Mouse (Mus musculus) midbrain, embryonic 12.5 days (tissue): Measurements from ENCODE around the gene Map1s. TPM values are rescaled to one million over a fixed set of nuclear protein-coding genes. Genes with fewer than 3 reads are reported as not detected.
"Not testable (repeated sequence)": the region's sequence is repeated elsewhere in the genome, so short reads cannot be mapped to it uniquely, and the experiment has no call there.

Experiments
- ATAC-seq: fragments of 200-750 bp; cut with Nextera tagmentation; 2 replicates; pipeline ENCODE4 v1.8.0; 2017; ENCODE audit warnings: low read depth, moderate TSS enrichment, moderate library complexity; ENCODE audit not compliant: low FRiP score
- H3K27ac ChIP-seq: fragments of 300-500 bp; sonication (generic); replicated peaks from 2 replicates; pipeline ENCODE4 v1.5.1; 2016; ENCODE audit warnings: mild to moderate bottlenecking
- H3K27me3 ChIP-seq: fragments of 300-500 bp; sonication (generic); 2 replicates; pipeline ENCODE4 v1.6.1; 2016; ENCODE audit warnings: mild to moderate bottlenecking
- H3K36me3 ChIP-seq: fragments of 300-500 bp; sonication (generic); 2 replicates; pipeline ENCODE4 v1.6.1; 2016
- H3K4me1 ChIP-seq: fragments of 300-500 bp; sonication (generic); 2 replicates; pipeline ENCODE4 v1.6.1; 2016
- H3K4me2 ChIP-seq: fragments of 300-500 bp; sonication (generic); replicated peaks from 2 replicates; pipeline ENCODE4 v1.6.1; 2016; ENCODE audit warnings: mild to moderate bottlenecking, moderate library complexity
- H3K4me3 ChIP-seq: fragments of 300-500 bp; sonication (generic); 2 replicates; pipeline ENCODE4 v1.5.1; 2016; ENCODE audit warnings: mild to moderate bottlenecking
- H3K9ac ChIP-seq: fragments of 300-500 bp; sonication (generic); replicated peaks from 2 replicates; pipeline ENCODE4 v1.6.1; 2016; ENCODE audit warnings: mild to moderate bottlenecking, moderate library complexity
- H3K9me3 ChIP-seq: fragments of 300-500 bp; sonication (generic); 2 replicates; pipeline ENCODE4 v1.6.1; 2016; ENCODE audit warnings: mild to moderate bottlenecking
- WGBS: fragments of 180-500 bp; shearing (Covaris S2); methylation state at CpG from one replicate; pipeline ENCODE4 v1.1.7; 2016; 5-methylcytosine and 5-hydroxymethylcytosine counted together
- polyA plus RNA-seq: library from polyadenylated mRNA; unstranded; fragments of >200 nt; fragmentation: Nextera tagmentation; extraction: Ambion mirVana; gene quantifications from 2 replicates; pipeline ENCODE4 v1.2.1, GENCODE M21; 2016

Map1s gene
- polyA plus RNA-seq, 1 experiment from 2014 or later = 61.0 TPM

DNA sequence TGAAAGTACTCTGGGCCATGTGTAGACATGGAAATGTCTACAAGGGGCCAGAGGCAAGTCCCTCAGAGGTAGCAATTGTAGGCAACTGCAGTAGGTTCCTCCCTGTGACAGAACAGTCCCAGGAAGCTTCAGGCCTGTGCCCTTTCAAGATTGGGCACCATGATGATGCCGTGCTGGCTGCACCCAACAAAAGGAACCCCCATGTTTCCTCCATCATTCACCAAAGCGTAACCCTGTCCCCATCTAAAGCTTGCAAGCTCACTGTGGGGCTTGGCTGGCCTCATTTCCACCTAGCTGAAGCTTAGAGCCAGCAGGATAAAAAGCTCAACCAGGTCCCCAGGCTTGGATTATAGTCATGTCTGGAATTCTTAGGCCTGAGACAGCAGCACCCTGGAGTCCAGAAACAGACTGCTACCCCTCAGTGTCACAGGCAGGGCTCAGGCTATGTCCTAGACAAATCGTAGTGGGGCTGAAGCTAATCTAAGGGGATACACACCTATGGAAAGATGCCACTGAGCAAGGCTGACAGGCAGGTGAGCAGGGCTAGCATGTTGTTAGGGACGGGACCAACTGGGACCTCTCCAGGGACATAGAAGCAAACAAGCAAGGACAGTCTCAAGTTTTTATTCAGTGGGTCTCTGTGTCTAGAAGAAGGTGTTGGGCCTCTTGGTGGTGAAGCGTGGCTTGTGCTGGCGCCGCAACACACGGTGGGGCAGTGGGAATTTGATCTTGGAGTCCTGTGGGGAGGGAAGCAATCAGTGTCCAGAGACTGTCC, 10.8 kb upstream of the Map1s start:
- Histone ChIP-seq H3K27ac (no peak overlapping the region), H3K9me3 (no peaks in the 10 kb centered on the region), H3K9ac (0 out of 2 replicates have a peak overlapping the region, but pooled peaks have one; percentile 6), H3K4me3 (no peak overlapping the region), H3K4me2 (no peak overlapping the region), H3K4me1 (peaks cover 26% of the 10 kb centered on the region), H3K36me3 (peaks cover 27% of the 10 kb centered on the region), H3K27me3 (peaks cover 53% of the 10 kb centered on the region)
- no peak for ATAC-seq
- 84% methylated on average over 8 of the region's 8 CpGs for WGBS

DNA sequence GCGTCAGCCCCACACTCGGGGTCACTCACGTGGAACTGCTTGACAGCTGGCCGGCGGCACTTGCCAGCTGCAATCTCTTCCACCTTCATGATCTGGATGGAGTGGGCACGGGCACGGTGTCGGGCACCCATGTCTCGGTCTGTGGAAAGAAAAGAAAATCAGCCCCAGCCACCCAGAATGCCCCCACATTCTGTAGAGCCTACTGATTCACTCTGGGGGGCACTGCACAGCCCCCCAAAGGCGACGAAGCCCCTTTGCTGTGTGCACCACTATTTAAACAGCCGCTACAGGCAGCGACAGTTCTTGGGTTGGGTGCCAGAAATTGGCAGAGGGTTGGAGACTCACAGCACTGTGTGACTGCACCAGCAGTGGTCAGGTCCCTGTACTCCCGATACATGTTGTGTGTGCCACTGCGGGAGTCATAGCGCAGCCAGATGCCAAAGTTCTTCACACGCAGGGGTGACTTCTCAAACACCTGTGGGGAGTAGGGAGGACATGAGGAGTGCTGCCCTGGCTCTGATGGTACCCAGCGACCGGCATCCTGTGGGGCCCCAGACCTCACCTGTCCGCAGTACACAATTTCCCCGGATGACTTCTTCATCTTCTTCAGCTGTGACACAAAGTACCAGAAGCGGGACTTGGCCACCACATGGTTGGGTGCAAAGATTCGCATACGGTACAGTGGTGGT, 10.0 kb upstream of the Map1s start:
- peak overlapping the region; percentile 95 for H3K4me2 ChIP-seq
- H3K9ac ChIP-seq = peak overlapping the region; percentile 88
- WGBS = 81% methylated on average over 24 of the region's 24 CpGs
- H3K9me3 ChIP-seq, H3K27ac ChIP-seq, ATAC-seq: not testable (repeated sequence)
- H3K27me3 ChIP-seq = peaks cover 45% of the 10 kb centered on the region
- H3K36me3 ChIP-seq = peaks cover 27% of the 10 kb centered on the region
- peak overlapping the region; percentile 88 for H3K4me3 ChIP-seq
- peaks cover 26% of the 10 kb centered on the region for H3K4me1 ChIP-seq

DNA sequence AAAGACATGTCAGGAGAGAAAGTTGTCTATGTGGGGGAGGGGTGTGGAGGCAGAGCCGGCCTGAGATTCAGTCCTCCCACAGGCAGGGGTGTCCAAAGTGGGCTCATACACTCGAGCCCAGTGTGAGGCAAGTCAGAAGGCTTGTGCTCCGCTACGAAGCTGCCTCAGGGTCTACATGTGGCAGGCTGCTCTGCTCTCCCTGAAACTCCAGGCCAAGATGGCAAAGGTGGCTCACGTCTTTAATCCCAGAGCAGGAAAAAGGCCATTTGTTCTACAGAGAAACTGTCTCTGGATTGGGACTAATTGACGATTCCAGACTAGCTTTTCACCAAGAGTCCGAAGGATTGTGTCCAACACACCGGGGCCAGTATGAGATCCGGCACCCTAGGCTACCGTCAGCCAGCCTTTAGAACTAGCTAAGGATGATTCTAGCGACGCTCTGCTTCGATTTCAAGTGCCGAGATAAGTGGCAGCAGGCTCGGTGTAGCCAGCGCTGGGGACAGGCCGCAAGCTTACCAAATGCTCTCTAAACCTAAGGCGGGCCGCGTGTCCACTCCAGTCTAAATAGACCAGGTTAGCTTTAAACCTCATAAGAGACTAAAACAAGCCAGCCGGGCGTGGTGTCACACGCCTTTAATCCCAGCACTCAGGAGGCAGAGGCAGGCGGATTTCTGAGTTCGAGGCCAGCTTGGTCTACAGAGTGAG, 9.3 kb upstream of the Map1s start:
- Histone ChIP-seq H3K27me3 (peaks cover 39% of the 10 kb centered on the region), H3K4me3 (peak overlapping the region; percentile 88), H3K4me2 (peak overlapping the region; percentile 95), H3K9me3 (no peaks in the 10 kb centered on the region), H3K36me3 (peaks cover 27% of the 10 kb centered on the region), H3K27ac (0 out of 2 replicates have a peak overlapping the region, but pooled peaks have one; percentile 35), H3K9ac (peak overlapping the region; percentile 88), H3K4me1 (peaks cover 26% of the 10 kb centered on the region)
- 4% methylated on average over 25 of the region's 25 CpGs for WGBS
- no peak for ATAC-seq

DNA sequence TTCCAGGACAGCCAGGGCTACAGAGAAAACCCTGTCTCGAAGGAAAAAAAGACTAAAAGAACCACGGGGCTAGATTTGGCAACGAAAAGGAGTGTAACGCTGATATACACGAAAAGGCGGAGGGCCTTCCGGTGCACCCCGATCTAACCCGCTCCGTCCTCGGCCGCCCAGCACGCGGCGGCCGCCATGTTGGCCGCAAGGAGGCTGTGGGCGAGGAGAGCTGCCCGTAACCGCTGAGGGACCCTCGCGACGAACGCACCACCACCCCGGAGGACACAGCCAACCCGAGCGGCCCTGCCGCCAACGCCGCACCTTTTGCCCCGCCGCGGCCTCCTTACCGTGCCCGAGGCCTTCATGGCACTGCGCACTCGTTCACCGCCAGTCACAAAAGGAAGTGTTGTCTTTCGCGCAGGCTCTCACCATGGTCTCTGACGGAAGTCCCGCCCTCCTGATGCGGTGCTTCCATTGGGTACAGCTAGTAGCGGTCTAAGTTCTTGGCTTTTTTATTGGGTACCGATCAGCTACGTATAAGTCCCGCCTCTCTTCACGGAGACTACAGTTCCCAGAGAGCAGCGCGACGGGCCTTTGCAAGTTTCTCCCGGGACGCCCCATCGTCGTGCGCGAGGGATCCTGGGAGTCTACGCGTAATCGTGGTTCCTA, 8.6 kb upstream of the Map1s start, which contains the start of gene Rpl18a:
Gene Rpl18a (minus strand): TSS at position 392 of the 660 bp plus-strand sequence.
- peak within 1 kb of the TSS; percentile 88 for H3K4me3 ChIP-seq
- H3K4me1 ChIP-seq = peaks cover 20% of the 10 kb centered on the region
- WGBS = under 1% methylated on average over 57 of the region's 60 CpGs
- peak within 1 kb of the TSS; percentile 56; the same call in 1 of the 2 replicates for H3K27ac ChIP-seq
- H3K27me3 ChIP-seq = peaks cover 36% of the 10 kb centered on the region
- peak within 1 kb of the TSS; percentile 88 for H3K9ac ChIP-seq
- no peaks in the 10 kb centered on the region for H3K9me3 ChIP-seq
- H3K36me3 ChIP-seq = peaks cover 27% of the 10 kb centered on the region
- peak within 1 kb of the TSS; percentile 95 for H3K4me2 ChIP-seq
- peak; percentile 98 for ATAC-seq

DNA sequence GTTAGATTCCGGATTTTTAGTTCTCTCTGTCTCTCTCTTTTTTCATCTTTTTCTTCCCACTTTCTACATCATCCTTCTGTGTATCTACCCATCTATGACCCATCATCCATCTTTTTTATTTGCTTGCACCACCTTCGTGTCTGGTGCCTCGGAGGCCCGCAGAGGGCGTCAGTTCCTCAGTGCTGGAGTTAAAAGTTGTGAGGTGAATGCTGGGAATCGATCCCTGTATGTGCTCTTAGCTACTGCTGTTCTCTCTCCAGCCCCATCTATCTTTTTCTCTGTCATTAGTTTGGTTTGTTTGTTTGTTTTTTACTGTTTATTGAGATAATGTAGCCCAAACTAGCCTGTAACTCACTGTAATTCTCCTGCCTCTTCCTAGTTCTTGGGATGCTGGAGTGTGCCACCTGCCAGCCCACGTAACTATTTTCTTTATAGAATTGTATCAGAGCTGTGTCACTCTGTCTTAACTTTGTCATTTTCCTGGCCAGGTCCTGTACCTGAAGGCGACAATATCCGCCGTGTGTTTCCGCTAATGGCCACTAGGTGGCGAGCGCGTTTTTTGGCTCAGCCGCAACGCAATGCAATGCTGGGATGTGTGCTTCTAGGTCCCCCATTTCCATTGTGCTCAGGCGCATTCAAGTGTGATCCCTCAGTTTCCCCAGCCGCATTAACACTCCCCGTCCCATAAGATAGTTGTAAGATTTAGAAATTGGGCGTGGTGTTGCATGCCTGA, 7.9 kb upstream of the Map1s start:
- Histone ChIP-seq H3K9me3 (no peaks in the 10 kb centered on the region), H3K9ac (peak overlapping the region; percentile 59), H3K36me3 (peaks cover 27% of the 10 kb centered on the region), H3K4me2 (peak overlapping the region; percentile 63), H3K4me1 (peaks cover 14% of the 10 kb centered on the region), H3K27ac (peak overlapping the region; percentile 26; the same call in 1 of the 2 replicates), H3K27me3 (peaks cover 36% of the 10 kb centered on the region), H3K4me3 (peak overlapping the region; percentile 88)
- peak; percentile 42 for ATAC-seq
- WGBS = under 1% methylated on average over 20 of the region's 20 CpGs

DNA sequence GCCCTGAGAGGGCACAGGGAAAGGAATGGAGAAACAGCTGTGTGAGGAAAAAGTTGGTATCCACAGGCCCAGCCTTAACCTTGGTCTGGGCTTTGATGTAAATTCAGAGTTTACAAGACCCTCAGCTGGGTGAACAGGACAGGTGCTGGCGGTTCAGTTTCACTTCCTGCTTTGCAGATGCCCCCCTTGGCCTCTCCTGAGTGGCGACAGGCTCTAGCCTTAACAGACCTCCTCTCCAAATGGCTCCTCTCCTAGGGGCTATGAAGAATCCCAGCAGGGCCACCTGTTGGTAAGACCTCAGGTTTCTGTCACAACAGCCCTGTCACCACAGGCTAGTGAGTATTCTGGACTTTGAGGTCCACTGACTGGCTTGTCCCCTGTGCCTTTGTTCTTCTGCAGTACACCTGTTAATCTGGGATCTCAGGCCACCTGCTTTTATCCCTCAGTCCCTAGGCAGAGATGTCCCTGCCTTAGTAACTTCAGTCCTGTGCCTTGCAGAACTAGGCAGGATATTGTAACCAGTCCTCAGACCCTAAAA, 7.0 kb upstream of the Map1s start:
- Histone ChIP-seq H3K27ac (no peak overlapping the region), H3K4me3 (0 out of 2 replicates have a peak overlapping the region, but pooled peaks have one; percentile 88), H3K36me3 (peaks cover 21% of the 10 kb centered on the region), H3K9ac (peak overlapping the region; percentile 59; the same call in 1 of the 2 replicates), H3K27me3 (peaks cover 36% of the 10 kb centered on the region), H3K4me2 (no peak overlapping the region), H3K9me3 (no peaks in the 10 kb centered on the region), H3K4me1 (peaks cover 14% of the 10 kb centered on the region)
- no peak for ATAC-seq
- WGBS = 70% methylated on average over 2 of the region's 2 CpGs

DNA sequence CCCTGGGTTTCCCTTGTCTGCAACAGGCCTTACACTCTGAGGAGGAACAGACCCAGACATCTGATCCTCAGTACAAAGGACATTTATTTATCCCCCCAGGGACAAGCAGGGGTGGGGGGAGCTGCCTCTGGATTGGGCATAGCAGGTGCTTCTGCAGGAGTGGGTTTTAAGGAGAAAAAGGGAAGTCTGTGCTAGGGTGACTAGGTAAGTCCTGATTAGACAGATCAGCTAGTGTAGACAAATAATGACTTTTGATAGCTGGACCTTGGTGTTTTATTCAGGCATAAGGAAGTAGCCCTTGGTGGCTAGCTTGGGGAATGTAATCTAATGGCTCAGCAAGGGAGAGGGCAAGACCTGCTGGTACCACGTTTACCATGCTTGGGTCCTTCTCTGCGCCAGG, 6.5 kb upstream of the Map1s start:
- no peak for ATAC-seq
- Histone ChIP-seq H3K27me3 (peaks cover 36% of the 10 kb centered on the region), H3K36me3 (peaks cover 16% of the 10 kb centered on the region), H3K4me1 (peaks cover 14% of the 10 kb centered on the region), H3K9ac (no peak overlapping the region), H3K27ac (no peak overlapping the region), H3K4me3 (no peak overlapping the region), H3K4me2 (no peak overlapping the region), H3K9me3 (no peaks in the 10 kb centered on the region)
- 82% methylated on average over 2 of the region's 2 CpGs for WGBS

DNA sequence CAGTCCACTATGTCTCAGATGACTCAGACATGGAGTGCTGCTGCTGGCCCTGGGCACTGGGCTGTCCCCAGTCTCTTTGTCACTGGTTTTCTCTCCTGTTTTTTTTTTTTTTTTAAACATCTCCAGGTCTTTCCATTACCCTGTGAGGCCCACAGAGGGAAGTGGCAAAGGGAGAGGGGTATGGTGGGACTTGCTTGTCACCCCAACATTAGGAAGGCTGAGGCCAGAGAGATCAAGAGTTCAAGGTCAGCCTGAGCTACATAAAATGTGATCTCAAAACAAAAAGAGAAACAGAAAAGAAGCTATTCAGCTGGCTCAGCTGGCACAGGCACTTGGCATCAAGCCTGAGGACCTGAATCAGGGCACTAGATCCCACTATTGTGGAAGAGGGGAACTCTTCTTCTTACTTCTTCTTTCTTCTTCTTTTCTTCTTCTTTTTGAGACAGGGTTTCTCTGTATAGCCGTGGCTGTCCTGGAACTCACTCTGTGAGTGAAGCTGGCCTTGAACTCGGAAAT, 4.8 kb upstream of the Map1s start:
- peaks cover 31% of the 10 kb centered on the region for H3K27me3 ChIP-seq
- no peak overlapping the region for H3K4me3 ChIP-seq
- H3K9me3 ChIP-seq = no peaks in the 10 kb centered on the region
- 77% methylated on average over 2 of the region's 2 CpGs for WGBS
- no peak for ATAC-seq
- H3K9ac ChIP-seq = no peak overlapping the region
- H3K27ac ChIP-seq = no peak overlapping the region
- no peak overlapping the region for H3K4me2 ChIP-seq
- H3K4me1 ChIP-seq = peaks cover 16% of the 10 kb centered on the region
- no peaks in the 10 kb centered on the region for H3K36me3 ChIP-seq

DNA sequence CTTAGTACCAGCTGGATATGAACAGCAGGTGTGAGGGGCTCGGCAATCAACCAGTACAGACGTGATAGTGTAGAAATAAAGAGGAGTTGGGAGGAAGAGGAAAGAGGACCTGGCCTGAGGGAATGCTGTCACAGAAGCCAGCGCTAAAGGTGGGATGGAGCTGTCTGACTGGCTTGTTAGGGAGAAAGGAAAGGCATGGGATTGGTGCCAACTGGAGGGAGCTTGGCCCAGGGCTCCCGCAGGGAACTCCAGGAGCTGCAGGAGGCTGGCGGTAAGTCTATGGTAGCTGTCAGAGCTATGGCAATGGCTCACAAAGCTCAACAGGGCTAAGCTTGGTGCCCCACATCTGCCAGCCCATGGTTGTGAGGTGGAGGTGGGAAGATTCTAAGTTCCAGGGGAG, 3.5 kb upstream of the Map1s start:
- 31% methylated on average over 5 of the region's 5 CpGs for whole genome bisulfite sequencing
- no peak overlapping the region for H3K9ac ChIP-seq
- peaks cover 31% of the 10 kb centered on the region for H3K27me3 ChIP-seq

DNA sequence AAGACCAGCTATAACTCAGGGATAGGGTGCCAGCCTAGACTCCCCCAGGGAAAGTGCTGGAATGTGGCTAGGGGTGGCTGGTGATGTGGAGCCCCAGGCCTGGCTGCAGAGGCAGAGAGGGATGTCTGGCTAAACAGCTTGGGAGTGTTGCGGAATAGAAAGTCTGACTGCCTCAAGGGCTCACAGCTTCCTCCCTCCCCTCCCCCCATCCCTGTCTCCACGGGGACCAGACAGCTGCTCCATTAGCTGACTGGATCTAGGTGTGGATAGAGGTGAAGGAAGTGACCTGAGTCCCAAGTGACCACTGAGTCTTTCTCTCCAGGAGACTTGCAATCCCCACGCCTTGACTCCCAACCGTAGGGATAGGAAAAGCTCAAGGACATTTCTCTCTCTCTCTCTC, 2.6 kb upstream of the Map1s start:
- 50% methylated on average over 4 of the region's 4 CpGs for WGBS
- 0 out of 2 replicates have a peak overlapping the region, but pooled peaks have one; percentile 11 for H3K9ac ChIP-seq
- no peak overlapping the region for H3K4me2 ChIP-seq
- no peaks in the 10 kb centered on the region for H3K36me3 ChIP-seq
- H3K27ac ChIP-seq = no peak overlapping the region
- H3K27me3 ChIP-seq = peaks cover 31% of the 10 kb centered on the region
- H3K4me1 ChIP-seq = peaks cover 18% of the 10 kb centered on the region
- ATAC-seq = no peak
- no peak overlapping the region for H3K4me3 ChIP-seq
- H3K9me3 ChIP-seq = no peaks in the 10 kb centered on the region

More for the DNA sequence above, 3.5 kb upstream of the Map1s start:
- Histone ChIP-seq H3K9me3 (no peaks in the 10 kb centered on the region), H3K36me3 (no peaks in the 10 kb centered on the region), H3K4me3 (no peak overlapping the region), H3K4me1 (peaks cover 18% of the 10 kb centered on the region), H3K27ac (no peak overlapping the region), H3K4me2 (no peak overlapping the region)
- no peak for ATAC-seq
